Mouse (Mus musculus): ENCODE measurements around the gene Arhgef25.

Arhgef25 gene

DNA sequence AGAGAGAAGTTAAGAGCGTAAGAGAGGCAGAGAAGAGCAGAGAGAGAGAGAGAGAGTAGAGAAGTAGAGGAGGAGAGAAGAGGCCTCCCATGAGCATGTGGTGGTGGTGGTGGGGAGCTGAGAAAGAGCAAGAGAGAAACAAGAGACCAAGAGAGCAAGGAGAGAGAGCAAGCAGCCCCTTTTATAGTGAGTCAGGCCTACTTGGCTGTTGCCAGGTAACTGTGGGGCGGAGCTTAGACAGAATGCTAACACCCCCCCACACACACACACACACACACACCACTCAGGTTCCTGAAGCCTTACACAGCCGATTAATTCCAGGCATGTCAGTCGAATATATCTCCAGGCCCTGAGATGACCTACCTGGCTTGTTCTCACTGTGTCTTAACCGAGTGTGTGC is 44.6 kb downstream of the Arhgef25 start:
- Histone ChIP-seq H3K4me3 (replicated peaks; ENCODE audit: low read length) (no peak overlapping the region), H3K36me3 (ENCODE audit: insufficient read depth, low read length) (no peaks in the 10 kb centered on the region), H3K4me1 (replicated peaks; ENCODE audit: low read depth, low read length) (peaks cover 65% of the 10 kb centered on the region), H3K27me3 (ENCODE audit: insufficient read depth, low read length) (no peaks in the 10 kb centered on the region), H3K9me3 (ENCODE audit: low read length) (no peaks in the 10 kb centered on the region)
- TF ChIP-seq NANOG (IDR thresholded peaks at IDR 0.05; ENCODE audit: borderline replicate concordance, low read length) (no peak), CTCF (conservative IDR thresholded peaks at IDR 0.05; ENCODE audit: low read length) (no peak), POU5F1 (IDR thresholded peaks at IDR 0.05; ENCODE audit: borderline replicate concordance, low read length) (no peak)

GRCm38 (mm10) chr10:127144536-127144935 is 45.3 kb downstream of the Arhgef25 start:
- TF ChIP-seq CTCF (conservative IDR thresholded peaks at IDR 0.05; ENCODE audit: low read length) = no peak
- no peak for TF ChIP-seq NANOG (IDR thresholded peaks at IDR 0.05; ENCODE audit: borderline replicate concordance, low read length)
- TF ChIP-seq POU5F1 (IDR thresholded peaks at IDR 0.05; ENCODE audit: borderline replicate concordance, low read length) = no peak
- Histone ChIP-seq H3K4me1 (replicated peaks; ENCODE audit: low read depth, low read length) (peaks cover 65% of the 10 kb centered on the region), H3K4me3 (replicated peaks; ENCODE audit: low read length) (no peak overlapping the region), H3K9me3 (ENCODE audit: low read length) (peaks cover under 1% of the 10 kb centered on the region; the same call in 1 of the 2 replicates), H3K27me3 (ENCODE audit: insufficient read depth, low read length) (no peaks in the 10 kb centered on the region), H3K36me3 (ENCODE audit: insufficient read depth, low read length) (no peaks in the 10 kb centered on the region)

- Histone ChIP-seq H3K9me3 (ENCODE audit: low read length) (peaks cover 4% of the 10 kb centered on the region; the same call in 1 of the 2 replicates), H3K27me3 (ENCODE audit: insufficient read depth, low read length) (no peaks in the 10 kb centered on the region), H3K36me3 (ENCODE audit: insufficient read depth, low read length) (no peaks in the 10 kb centered on the region), H3K4me3 (replicated peaks; ENCODE audit: low read length) (0 out of 2 replicates have a peak overlapping the region, but pooled peaks have one; percentile 10), H3K4me1 (replicated peaks; ENCODE audit: low read depth, low read length) (peaks cover 62% of the 10 kb centered on the region)
- TF ChIP-seq NANOG (IDR thresholded peaks at IDR 0.05; ENCODE audit: borderline replicate concordance, low read length) (no peak), POU5F1 (IDR thresholded peaks at IDR 0.05; ENCODE audit: borderline replicate concordance, low read length) (no peak), CTCF (conservative IDR thresholded peaks at IDR 0.05; ENCODE audit: low read length) (no peak)
These were observed 46.7 kb downstream of the Arhgef25 start for GRCm38 (mm10) chr10:127143228-127143627.

DNA sequence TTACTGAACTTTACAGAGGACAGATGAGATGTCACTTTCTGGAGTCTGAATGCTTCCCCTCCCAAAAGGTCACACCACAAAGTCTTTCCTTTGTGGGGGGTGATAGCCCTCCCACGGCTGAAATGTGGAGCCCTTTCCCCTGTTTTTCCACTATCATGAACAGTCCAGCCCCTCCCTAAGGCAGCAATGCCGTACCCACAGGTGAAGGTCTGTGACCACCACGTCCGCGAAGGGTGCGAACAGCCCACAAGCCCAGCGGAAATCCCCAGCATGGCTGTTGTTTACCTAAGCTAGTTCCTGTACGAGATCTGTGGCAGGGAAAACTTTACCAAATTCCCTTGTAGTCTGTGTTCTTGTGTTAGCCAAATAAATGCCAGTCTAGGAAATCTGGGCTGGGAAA is 48.4 kb downstream of the Arhgef25 start:
- H3K36me3 ChIP-seq (ENCODE audit: insufficient read depth, low read length) = no peaks in the 10 kb centered on the region
- H3K4me1 ChIP-seq (replicated peaks; ENCODE audit: low read depth, low read length) = peaks cover 58% of the 10 kb centered on the region
- no peaks in the 10 kb centered on the region for H3K27me3 ChIP-seq (ENCODE audit: insufficient read depth, low read length)
- peaks cover 4% of the 10 kb centered on the region; the same call in 1 of the 2 replicates for H3K9me3 ChIP-seq (ENCODE audit: low read length)
- no peak for TF ChIP-seq CTCF (conservative IDR thresholded peaks at IDR 0.05; ENCODE audit: low read length)
- no peak for TF ChIP-seq POU5F1 (IDR thresholded peaks at IDR 0.05; ENCODE audit: borderline replicate concordance, low read length)
- no peak for TF ChIP-seq NANOG (IDR thresholded peaks at IDR 0.05; ENCODE audit: borderline replicate concordance, low read length)
- H3K4me3 ChIP-seq (replicated peaks; ENCODE audit: low read length) = no peak overlapping the region

GRCm38 (mm10) chr10:127140971-127141370 is 48.9 kb downstream of the Arhgef25 start:
- no peaks in the 10 kb centered on the region for H3K27me3 ChIP-seq (ENCODE audit: insufficient read depth, low read length)
- H3K4me1 ChIP-seq (replicated peaks; ENCODE audit: low read depth, low read length) = peaks cover 60% of the 10 kb centered on the region
- H3K36me3 ChIP-seq (ENCODE audit: insufficient read depth, low read length) = no peaks in the 10 kb centered on the region
- H3K9me3 ChIP-seq (ENCODE audit: low read length) = peaks cover 4% of the 10 kb centered on the region; the same call in 1 of the 2 replicates
- no peak for TF ChIP-seq NANOG (IDR thresholded peaks at IDR 0.05; ENCODE audit: borderline replicate concordance, low read length)
- H3K4me3 ChIP-seq (replicated peaks; ENCODE audit: low read length) = no peak overlapping the region

GRCm38 (mm10) chr10:127138328-127139141 is 51.3 kb downstream of the Arhgef25 start:
- Histone ChIP-seq H3K4me1 (replicated peaks; ENCODE audit: low read depth, low read length) (peaks cover 50% of the 10 kb centered on the region), H3K36me3 (ENCODE audit: insufficient read depth, low read length) (no peaks in the 10 kb centered on the region), H3K27me3 (ENCODE audit: insufficient read depth, low read length) (no peaks in the 10 kb centered on the region), H3K9me3 (ENCODE audit: low read length) (peaks cover 4% of the 10 kb centered on the region; the same call in 1 of the 2 replicates), H3K4me3 (replicated peaks; ENCODE audit: low read length) (no peak overlapping the region)
- TF ChIP-seq NANOG (IDR thresholded peaks at IDR 0.05; ENCODE audit: borderline replicate concordance, low read length) = no peak
- no peak for TF ChIP-seq CTCF (conservative IDR thresholded peaks at IDR 0.05; ENCODE audit: low read length)
- no peak for TF ChIP-seq POU5F1 (IDR thresholded peaks at IDR 0.05; ENCODE audit: borderline replicate concordance, low read length)

- Histone ChIP-seq H3K4me1 (replicated peaks; ENCODE audit: low read depth, low read length) (peaks cover 48% of the 10 kb centered on the region), H3K4me3 (replicated peaks; ENCODE audit: low read length) (no peak overlapping the region), H3K9me3 (ENCODE audit: low read length) (peaks cover 4% of the 10 kb centered on the region; the same call in 1 of the 2 replicates), H3K36me3 (ENCODE audit: insufficient read depth, low read length) (no peaks in the 10 kb centered on the region), H3K27me3 (ENCODE audit: insufficient read depth, low read length) (no peaks in the 10 kb centered on the region)
- no peak for TF ChIP-seq NANOG (IDR thresholded peaks at IDR 0.05; ENCODE audit: borderline replicate concordance, low read length)
These were observed 52.0 kb downstream of the Arhgef25 start for GRCm38 (mm10) chr10:127137896-127138295.

DNA sequence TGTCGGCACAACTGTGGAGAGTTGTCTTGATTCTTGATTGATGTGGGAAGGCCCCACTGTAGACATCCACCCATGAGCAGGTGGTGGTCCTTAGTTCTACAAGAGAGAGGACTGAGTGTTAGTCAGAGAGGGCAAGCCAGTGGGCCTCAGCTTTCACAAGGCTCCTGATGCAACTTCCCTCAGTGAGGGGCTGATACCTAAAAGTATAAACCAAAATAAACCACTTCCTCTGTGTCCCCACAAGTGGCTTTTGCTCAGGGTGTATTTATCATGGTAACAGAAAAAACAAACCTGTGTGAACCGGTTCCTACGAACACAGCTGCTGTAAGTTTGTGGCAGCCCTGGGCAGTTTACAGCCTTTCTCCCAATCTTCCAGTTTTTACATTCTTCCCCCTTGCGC is 53.4 kb downstream of the Arhgef25 start:
- Histone ChIP-seq H3K9me3 (ENCODE audit: low read length) (peaks cover 4% of the 10 kb centered on the region; the same call in 1 of the 2 replicates), H3K4me1 (replicated peaks; ENCODE audit: low read depth, low read length) (peaks cover 48% of the 10 kb centered on the region), H3K4me3 (replicated peaks; ENCODE audit: low read length) (no peak overlapping the region), H3K36me3 (ENCODE audit: insufficient read depth, low read length) (no peaks in the 10 kb centered on the region), H3K27me3 (ENCODE audit: insufficient read depth, low read length) (no peaks in the 10 kb centered on the region)
- TF ChIP-seq POU5F1 (IDR thresholded peaks at IDR 0.05; ENCODE audit: borderline replicate concordance, low read length) (no peak), CTCF (conservative IDR thresholded peaks at IDR 0.05; ENCODE audit: low read length) (no peak), NANOG (IDR thresholded peaks at IDR 0.05; ENCODE audit: borderline replicate concordance, low read length) (no peak)

Data from E14TG2a.4 (cell line).